Mouse (Mus musculus) lung, adult 18-20 months (tissue): ENCODE measurements around the gene Rasl10a.

Experiments used
- DNase-seq, 2 experiments: peaks; one replicate each; pipeline ENCODE4 v3.0.0; 2022; ENCODE audit warnings: mixed read lengths in 2 of 2

The Rasl10a gene

GRCm38 (mm10) chr11:5057856-5058641, at the start of gene Rasl10a:
Gene Rasl10a (plus strand): TSS chr11:5058128.
- DNase-seq: peak; percentile 67 to 76

GRCm38 (mm10) chr11:5008867-5009266, 49.1 kb upstream of the Rasl10a start:
- no peak for DNase-seq

GRCm38 (mm10) chr11:5009354-5010074, 48.4 kb upstream of the Rasl10a start:
- DNase-seq: no peak

GRCm38 (mm10) chr11:5010205-5010604, 47.7 kb upstream of the Rasl10a start:
- DNase-seq: no peak

- no peak for DNase-seq
These were observed 46.4 kb upstream of the Rasl10a start for GRCm38 (mm10) chr11:5011480-5011879.

GRCm38 (mm10) chr11:5012213-5012715, 45.7 kb upstream of the Rasl10a start:
- DNase-seq: no peak

- peak; percentile 71 to 79 for DNase-seq
These were observed 42.2 kb upstream of the Rasl10a start for GRCm38 (mm10) chr11:5015720-5016119.

- no peak for DNase-seq
These were observed 41.6 kb upstream of the Rasl10a start for GRCm38 (mm10) chr11:5016286-5016685.

GRCm38 (mm10) chr11:5017506-5017905, 40.4 kb upstream of the Rasl10a start:
- DNase-seq: no peak

- no peak for DNase-seq
These were observed 32.8 kb upstream of the Rasl10a start for GRCm38 (mm10) chr11:5025108-5025507.

GRCm38 (mm10) chr11:5028228-5028627, 29.7 kb upstream of the Rasl10a start:
- DNase-seq: no peak

GRCm38 (mm10) chr11:5032706-5033105, 25.2 kb upstream of the Rasl10a start:
- DNase-seq: no peak

- DNase-seq: no peak
These were observed 24.8 kb upstream of the Rasl10a start for GRCm38 (mm10) chr11:5033136-5033535.

- no peak for DNase-seq
These were observed 22.5 kb upstream of the Rasl10a start for GRCm38 (mm10) chr11:5035421-5035820.

- no peak for DNase-seq
These were observed 20.6 kb upstream of the Rasl10a start for GRCm38 (mm10) chr11:5037146-5037854.

GRCm38 (mm10) chr11:5040585-5040984, 17.3 kb upstream of the Rasl10a start:
- DNase-seq: no peak

GRCm38 (mm10) chr11:5041144-5041780, 16.7 kb upstream of the Rasl10a start:
- DNase-seq: no peak

- no peak for DNase-seq
These were observed 15.1 kb upstream of the Rasl10a start for GRCm38 (mm10) chr11:5042645-5043381.

GRCm38 (mm10) chr11:5046321-5046926, 11.5 kb upstream of the Rasl10a start:
- DNase-seq: no peak

GRCm38 (mm10) chr11:5051629-5052028, 6.3 kb upstream of the Rasl10a start:
- DNase-seq: no peak

GRCm38 (mm10) chr11:5052200-5052854, 5.6 kb upstream of the Rasl10a start:
- no peak for DNase-seq
